Mouse (Mus musculus) embryonic fibroblast, embryonic 13.5 days (primary cell): ENCODE measurements around the gene Zfp652. TPM values are rescaled to one million over a fixed set of nuclear protein-coding genes. Genes with fewer than 3 reads are reported as not detected.

Experiments
- H3K27ac ChIP-seq: 2 replicates; pipeline ENCODE4 v1.5.1; 2012; ENCODE audit warnings: low read length, control low read depth, inconsistent platforms; ENCODE audit not compliant: insufficient read depth
- H3K4me1 ChIP-seq: 2 replicates; pipeline ENCODE4 v1.6.1; 2011; ENCODE audit warnings: low read length; ENCODE audit not compliant: control insufficient read depth, insufficient read depth
- H3K4me3 ChIP-seq: 2 replicates; pipeline ENCODE4 v1.5.1; 2011; ENCODE audit warnings: mild to moderate bottlenecking, control low read depth, low read length; ENCODE audit not compliant: insufficient read depth
- CTCF ChIP-seq: IDR thresholded peaks from 2 replicates; pipeline ENCODE4 v1.5.1; 2011; ENCODE audit warnings: mild to moderate bottlenecking, control low read depth, low read length, moderate library complexity, borderline replicate concordance; ENCODE audit not compliant: insufficient read depth
- POLR2A ChIP-seq: IDR thresholded peaks from 2 replicates; pipeline ENCODE4 v1.6.1; 2011; ENCODE audit warnings: low read depth, mild to moderate bottlenecking, control low read depth, low read length, moderate library complexity
- polyA plus RNA-seq: library from polyadenylated mRNA; stranded (reverse); fragments of >200 nt; gene quantifications from 2 replicates; pipeline ENCODE4 v1.2.4, GENCODE M21; 2011; ENCODE audit warnings: low read depth; ENCODE audit not compliant: missing spikeins, insufficient read length

Gene Zfp652
- polyA plus RNA-seq, 1 experiment, result 27.3 TPM

- H3K27ac ChIP-seq, result peak overlapping the region; percentile 7; the same call in 1 of the 2 replicates
- TF ChIP-seq POLR2A (no peak), CTCF (no peak)
Observed at GRCm38 (mm10) chr11:95779366-95779765, 66.9 kb downstream of the Zfp652 start.

DNA sequence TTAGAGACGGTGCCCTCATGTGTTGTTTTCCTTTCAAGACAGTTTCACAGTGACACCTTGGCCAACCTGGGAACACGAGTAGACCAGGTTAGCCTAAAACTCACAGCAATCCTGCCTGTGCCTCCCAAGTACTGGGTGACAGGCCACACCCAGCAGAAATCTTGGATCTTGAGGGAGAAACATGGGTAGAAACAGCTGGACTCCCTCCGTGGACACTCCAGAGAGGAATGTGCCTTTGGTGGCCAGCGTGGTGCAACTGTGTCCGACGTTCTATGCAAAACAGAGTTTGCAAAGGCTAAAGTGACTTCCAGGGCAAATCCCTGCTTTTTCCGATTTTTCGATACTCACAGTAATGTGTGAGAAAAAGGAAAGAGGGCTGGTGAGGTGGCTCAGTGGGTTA, 68.0 kb downstream of the Zfp652 start:
- H3K4me3 ChIP-seq, result no peak overlapping the region
- H3K27ac ChIP-seq, result no peak overlapping the region
- H3K4me1 ChIP-seq, result peaks cover 6% of the 10 kb centered on the region; the same call in 1 of the 2 replicates
- TF ChIP-seq CTCF (no peak), POLR2A (no peak)

More at GRCm38 (mm10) chr11:95779366-95779765, 66.9 kb downstream of the Zfp652 start:
- Histone ChIP-seq H3K4me1 (peaks cover 6% of the 10 kb centered on the region; the same call in 1 of the 2 replicates), H3K4me3 (no peak overlapping the region)

DNA sequence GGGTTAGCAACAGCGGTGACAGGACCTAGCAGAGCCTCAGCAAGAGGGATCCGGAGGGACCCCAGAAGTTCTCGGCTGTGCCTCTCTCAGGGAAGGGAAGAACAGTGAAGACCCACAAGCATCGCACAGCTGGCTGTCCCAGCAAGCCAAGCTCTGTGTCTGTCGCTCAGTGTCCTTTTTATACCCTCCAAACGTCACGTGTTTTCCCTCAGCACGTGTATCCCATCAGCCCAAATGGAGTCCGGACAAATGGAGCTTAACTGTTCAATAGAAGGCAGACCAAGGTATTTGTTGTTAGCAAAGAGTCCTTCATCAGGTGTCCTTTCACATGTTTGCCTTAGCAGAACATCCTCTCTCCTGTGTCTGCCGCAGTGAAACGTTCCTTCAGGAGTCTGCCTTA, 69.1 kb downstream of the Zfp652 start:
- H3K4me3 ChIP-seq, result no peak overlapping the region
- no peak overlapping the region for H3K27ac ChIP-seq
- TF ChIP-seq POLR2A (no peak), CTCF (no peak)
- H3K4me1 ChIP-seq, result peaks cover 6% of the 10 kb centered on the region; the same call in 1 of the 2 replicates

GRCm38 (mm10) chr11:95783457-95783856, 71.0 kb downstream of the Zfp652 start:
- Histone ChIP-seq H3K4me1 (peaks cover 6% of the 10 kb centered on the region; the same call in 1 of the 2 replicates), H3K4me3 (no peak overlapping the region), H3K27ac (no peak overlapping the region)
- TF ChIP-seq CTCF (no peak), POLR2A (no peak)

DNA sequence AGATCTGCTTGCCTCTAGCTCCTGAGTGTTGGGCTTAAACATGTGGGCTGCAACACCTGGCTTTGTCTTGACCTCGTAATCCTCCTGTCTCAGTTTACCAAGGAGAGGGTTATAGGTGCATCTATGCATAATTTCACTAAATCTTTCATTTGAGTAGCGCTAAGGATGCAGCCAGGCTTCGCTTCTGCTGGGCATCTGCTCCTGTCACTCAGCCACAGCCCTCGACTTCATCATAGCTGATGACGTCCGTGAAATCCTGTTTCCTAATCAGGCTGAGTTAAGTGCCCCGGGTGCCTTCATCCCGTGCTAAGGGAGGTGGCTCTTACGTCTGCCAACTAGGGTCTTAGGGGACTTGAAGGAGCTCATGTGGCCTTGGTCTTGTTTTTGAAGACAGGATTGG, 71.5 kb downstream of the Zfp652 start:
- peaks cover 2% of the 10 kb centered on the region; the same call in 1 of the 2 replicates for H3K4me1 ChIP-seq
- H3K27ac ChIP-seq, result no peak overlapping the region
- TF ChIP-seq CTCF (no peak), POLR2A (no peak)
- no peak overlapping the region for H3K4me3 ChIP-seq

GRCm38 (mm10) chr11:95785675-95786074, 73.2 kb downstream of the Zfp652 start:
- H3K27ac ChIP-seq, result no peak overlapping the region
- TF ChIP-seq CTCF, result no peak
- TF ChIP-seq POLR2A, result no peak
- no peak overlapping the region for H3K4me3 ChIP-seq
- H3K4me1 ChIP-seq, result no peaks in the 10 kb centered on the region

DNA sequence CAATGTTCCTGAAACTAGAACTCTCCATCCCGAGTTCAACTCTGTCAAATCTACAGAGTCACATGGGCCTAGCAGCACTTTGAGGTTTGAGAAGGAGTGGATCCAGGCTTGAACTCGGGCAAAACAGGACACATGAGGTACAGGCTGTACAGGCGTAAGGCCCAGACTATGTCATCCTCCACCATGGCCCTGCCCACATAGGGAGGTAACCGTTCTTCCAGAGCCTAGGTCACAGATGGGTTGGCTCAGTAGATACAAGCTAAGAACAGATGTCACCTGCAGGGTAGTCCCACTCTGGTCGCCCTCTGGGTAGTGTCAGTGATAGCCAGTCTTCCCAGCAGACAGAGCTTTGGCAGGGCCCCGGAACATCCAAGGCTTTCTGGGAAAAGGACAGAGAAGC, 74.0 kb downstream of the Zfp652 start:
- TF ChIP-seq POLR2A (no peak), CTCF (no peak)
- Histone ChIP-seq H3K4me1 (no peaks in the 10 kb centered on the region), H3K4me3 (no peak overlapping the region), H3K27ac (no peak overlapping the region)

DNA sequence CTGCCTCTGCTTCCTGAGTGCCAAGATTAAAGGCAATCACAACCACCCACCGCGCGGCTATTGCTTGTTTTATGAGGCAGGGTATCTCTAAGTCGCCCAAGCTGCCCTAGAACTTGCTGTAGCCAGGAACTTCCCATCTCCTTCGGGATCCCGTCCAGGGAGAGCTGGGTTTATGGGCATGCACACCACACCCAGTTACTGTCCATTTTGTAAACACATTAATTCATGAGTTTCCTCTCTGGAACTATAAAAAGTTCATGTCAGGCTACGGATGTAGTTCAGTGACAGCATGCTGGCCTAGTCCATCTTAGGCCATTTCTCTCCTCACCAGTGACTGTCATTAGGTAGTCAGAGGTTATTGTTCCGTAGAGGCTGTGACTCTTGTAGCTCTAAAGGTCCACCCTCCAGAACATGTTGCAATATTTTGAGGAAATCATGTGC, 77.0 kb downstream of the Zfp652 start:
- no peak for TF ChIP-seq CTCF
- no peak for TF ChIP-seq POLR2A

GRCm38 (mm10) chr11:95791787-95792186, 79.3 kb downstream of the Zfp652 start:
- Histone ChIP-seq H3K27ac (no peak overlapping the region), H3K4me3 (no peak overlapping the region), H3K4me1 (no peaks in the 10 kb centered on the region)
- no peak for TF ChIP-seq POLR2A
- no peak for TF ChIP-seq CTCF

More for the DNA sequence above, 77.0 kb downstream of the Zfp652 start:
- no peak overlapping the region for H3K27ac ChIP-seq
- H3K4me1 ChIP-seq, result no peaks in the 10 kb centered on the region
- H3K4me3 ChIP-seq, result no peak overlapping the region

DNA sequence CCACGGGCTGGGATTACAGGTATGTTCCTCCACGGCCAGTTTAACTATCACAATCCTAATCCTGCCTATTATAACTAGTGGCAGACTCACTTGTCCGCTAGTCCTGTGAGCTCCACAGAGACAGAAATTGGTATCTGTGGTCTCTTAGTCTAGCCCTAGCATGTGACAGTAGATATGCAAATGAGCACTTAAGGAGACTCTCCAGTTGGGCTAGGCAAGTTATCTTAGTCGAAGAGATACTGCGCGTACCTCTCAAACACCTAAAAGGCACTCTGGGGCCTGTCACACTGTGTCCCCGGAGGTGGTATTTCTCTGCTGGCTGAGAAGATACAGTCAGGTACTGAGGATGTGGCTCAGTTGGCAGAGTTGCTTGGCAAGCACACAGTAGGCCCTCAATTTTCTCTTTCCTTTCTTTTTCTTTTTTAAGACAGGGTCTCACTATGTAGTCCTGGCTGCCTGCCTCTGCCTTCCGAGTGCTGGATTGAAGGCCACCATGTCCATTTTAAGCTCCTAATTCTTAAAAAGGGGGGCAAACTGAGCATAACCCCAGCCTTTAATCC, 80.6 kb downstream of the Zfp652 start:
- TF ChIP-seq CTCF (no peak), POLR2A (no peak)
- Histone ChIP-seq H3K27ac (no peak overlapping the region), H3K4me1 (no peaks in the 10 kb centered on the region), H3K4me3 (no peak overlapping the region)
